Mouse (Mus musculus) midbrain, embryonic 15.5 days (tissue): ENCODE results near the gene Stox1. TPM values are rescaled to one million over a fixed set of nuclear protein-coding genes. Genes with fewer than 3 reads are reported as not detected.
"Not testable (repeated sequence)": the region's sequence is repeated elsewhere in the genome, so short reads cannot be mapped to it uniquely, and the experiment has no call there.

Experiments
- ATAC-seq: fragments of 200-750 bp; cut with Nextera tagmentation; replicated peaks from 2 replicates; pipeline ENCODE4 v1.8.0; 2017; ENCODE audit warnings: moderate TSS enrichment
- H3K27ac ChIP-seq: fragments of 300-500 bp; sonication (generic); 2 replicates; pipeline ENCODE4 v1.5.1; 2015; ENCODE audit warnings: mild to moderate bottlenecking, inconsistent platforms
- H3K27me3 ChIP-seq: fragments of 300-500 bp; sonication (generic); replicated peaks from 2 replicates; pipeline ENCODE4 v1.6.1; 2015; ENCODE audit warnings: inconsistent platforms
- H3K36me3 ChIP-seq: fragments of 300-500 bp; sonication (generic); replicated peaks from 2 replicates; pipeline ENCODE4 v1.6.1; 2015; ENCODE audit warnings: inconsistent platforms
- H3K4me1 ChIP-seq: fragments of 300-500 bp; sonication (generic); 2 replicates; pipeline ENCODE4 v1.6.1; 2015; ENCODE audit warnings: inconsistent platforms
- H3K4me2 ChIP-seq: fragments of 300-500 bp; sonication (generic); 2 replicates; pipeline ENCODE4 v1.6.1; 2015; ENCODE audit warnings: inconsistent platforms, mild to moderate bottlenecking, moderate library complexity
- H3K4me3 ChIP-seq: fragments of 300-500 bp; sonication (generic); 2 replicates; pipeline ENCODE4 v1.5.1; 2015; ENCODE audit warnings: mild to moderate bottlenecking, inconsistent platforms
- H3K9ac ChIP-seq: fragments of 300-500 bp; sonication (generic); 2 replicates; pipeline ENCODE4 v1.6.1; 2015; ENCODE audit warnings: mild to moderate bottlenecking, inconsistent platforms
- H3K9me3 ChIP-seq: fragments of 300-500 bp; sonication (generic); 2 replicates; pipeline ENCODE4 v1.6.1; 2016; ENCODE audit warnings: inconsistent platforms
- WGBS: fragments of 180-500 bp; shearing (Covaris S2); methylation state at CpG from one replicate; pipeline ENCODE4 v1.1.7; 2015; ENCODE audit warnings: mixed read lengths; 5-methylcytosine and 5-hydroxymethylcytosine counted together
- polyA plus RNA-seq: library from polyadenylated mRNA; unstranded; fragments of >200 nt; fragmentation: Nextera tagmentation; extraction: Ambion mirVana; gene quantifications from 2 replicates; pipeline ENCODE4 v1.2.1, GENCODE M21; 2015

The Stox1 gene
- polyA plus RNA-seq, result 3.3 and 4.2 TPM in 2 replicates

DNA sequence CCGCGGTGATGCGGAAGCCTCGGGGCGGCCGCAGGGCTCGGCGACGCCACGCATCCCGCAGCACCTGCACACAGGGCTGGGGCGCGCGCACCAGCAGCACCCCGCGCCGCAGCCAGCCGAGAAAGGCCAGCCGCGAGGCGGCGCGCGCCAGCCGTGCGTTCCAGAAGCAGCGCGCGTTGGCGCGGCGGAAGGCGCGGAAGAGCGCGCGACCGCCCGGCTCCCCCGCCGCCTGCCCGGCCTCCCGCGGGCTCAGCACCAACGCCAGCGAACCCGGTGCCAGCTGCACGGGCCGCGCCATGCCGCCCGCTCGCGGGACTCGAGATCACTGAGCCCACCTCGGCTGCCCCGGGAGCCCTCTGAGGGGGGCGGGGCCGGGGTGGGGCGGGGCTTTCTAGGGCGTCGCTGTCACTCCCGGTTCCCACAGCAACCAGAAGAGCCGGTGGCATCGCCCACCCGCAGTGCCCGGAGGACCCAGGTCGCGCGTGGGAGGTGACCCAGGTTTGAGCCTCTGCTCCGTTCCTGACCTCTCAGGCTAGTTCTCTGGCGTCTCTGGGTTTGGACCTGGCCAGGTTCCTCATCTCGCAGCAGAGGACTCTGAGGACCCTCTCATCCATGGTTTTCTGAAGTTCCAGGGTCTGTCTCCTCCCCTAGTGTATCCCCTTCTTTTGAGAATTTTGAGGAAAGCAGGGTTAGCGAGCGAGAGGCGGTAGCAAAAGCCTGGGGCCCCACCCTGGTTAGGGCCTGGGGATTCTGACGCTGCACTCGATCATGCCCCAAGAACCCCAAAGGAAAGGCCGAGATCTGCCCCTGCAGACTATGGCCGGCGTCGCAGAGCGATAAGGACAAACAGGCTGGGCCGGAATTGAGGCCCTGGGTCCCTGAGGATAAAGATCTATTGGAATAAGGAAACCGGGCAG, at the start of gene Stox1:
Gene Stox1, minus strand, starts transcription at position 358 of the 917 bp plus-strand sequence.
- Histone ChIP-seq H3K4me1 (peaks cover 6% of the 10 kb centered on the region; the same call in 1 of the 2 replicates), H3K9me3 (no peaks in the 10 kb centered on the region), H3K4me3 (peak within 1 kb of the TSS; percentile 91), H3K27me3 (no peaks in the 10 kb centered on the region; the same call in 1 of the 2 replicates), H3K9ac (peak within 1 kb of the TSS; percentile 75), H3K4me2 (peak within 1 kb of the TSS; percentile 96), H3K36me3 (no peaks in the 10 kb centered on the region), H3K27ac (peak within 1 kb of the TSS; percentile 75)
- ATAC-seq, result peak; percentile 91
- under 1% methylated on average over 78 of the region's 85 CpGs for WGBS

GRCm38 (mm10) chr10:62750781-62751180, 24.9 kb upstream of the Stox1 start:
- Histone ChIP-seq H3K4me1 (no peaks in the 10 kb centered on the region), H3K9me3 (no peaks in the 10 kb centered on the region), H3K27me3 (no peaks in the 10 kb centered on the region), H3K36me3 (peaks cover 71% of the 10 kb centered on the region), H3K4me3 (no peak overlapping the region), H3K4me2 (no peak overlapping the region), H3K27ac (no peak overlapping the region), H3K9ac (no peak overlapping the region)
- WGBS, result 90% methylated on average over 6 of the region's 6 CpGs
- ATAC-seq, result no peak

GRCm38 (mm10) chr10:62739961-62740737, 14.2 kb upstream of the Stox1 start:
- Histone ChIP-seq H3K27ac (no peak overlapping the region), H3K9me3 (no peaks in the 10 kb centered on the region), H3K4me1 (no peaks in the 10 kb centered on the region), H3K27me3 (no peaks in the 10 kb centered on the region), H3K36me3 (peaks cover 25% of the 10 kb centered on the region), H3K9ac (no peak overlapping the region), H3K4me3 (no peak overlapping the region), H3K4me2 (no peak overlapping the region)
- 54% methylated on average over 4 of the region's 4 CpGs for WGBS
- ATAC-seq, result peak; percentile 70

DNA sequence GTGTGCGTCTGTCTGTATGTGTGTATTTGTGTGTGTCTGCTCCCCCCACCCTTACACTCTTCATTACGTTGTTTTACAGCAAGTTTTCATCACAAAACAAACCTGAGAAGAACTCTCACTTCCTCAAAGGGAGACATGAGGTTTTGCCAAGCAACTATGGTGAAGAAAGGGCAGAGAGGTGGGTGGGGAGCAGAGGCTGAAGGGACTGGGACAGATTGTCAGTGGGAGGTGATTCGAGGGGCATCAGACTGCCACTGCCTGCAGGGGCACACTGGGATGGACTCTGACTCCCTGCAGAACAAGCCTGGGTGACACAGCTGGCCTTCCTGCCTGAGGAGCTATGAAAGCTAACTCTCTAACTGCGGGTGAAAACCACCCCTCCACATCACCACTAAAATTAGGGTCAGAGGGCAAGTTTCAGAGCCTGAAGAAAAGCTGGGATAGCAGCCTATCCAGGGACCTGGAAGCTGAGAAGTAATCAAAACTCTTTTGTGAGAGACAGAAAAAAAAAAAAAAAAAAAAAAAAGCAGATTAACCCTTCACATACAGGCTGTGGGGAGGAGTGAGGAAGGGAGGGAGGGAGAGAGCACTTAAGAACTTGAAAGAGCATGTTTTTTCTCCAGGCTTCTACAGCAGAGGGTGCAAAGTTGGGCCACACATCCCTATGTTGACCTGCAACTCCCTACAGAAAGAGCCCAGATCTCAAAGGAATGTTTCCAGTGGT, 11.2 kb upstream of the Stox1 start:
- Histone ChIP-seq H3K36me3 (peaks cover 10% of the 10 kb centered on the region; the same call in 1 of the 2 replicates), H3K9ac (no peak overlapping the region), H3K4me3 (no peak overlapping the region), H3K27me3 (no peaks in the 10 kb centered on the region), H3K4me2 (no peak overlapping the region), H3K4me1 (no peaks in the 10 kb centered on the region), H3K9me3 (no peaks in the 10 kb centered on the region), H3K27ac (no peak overlapping the region)
- no peak for ATAC-seq
- 41% methylated on average over 4 of the region's 4 CpGs for WGBS

DNA sequence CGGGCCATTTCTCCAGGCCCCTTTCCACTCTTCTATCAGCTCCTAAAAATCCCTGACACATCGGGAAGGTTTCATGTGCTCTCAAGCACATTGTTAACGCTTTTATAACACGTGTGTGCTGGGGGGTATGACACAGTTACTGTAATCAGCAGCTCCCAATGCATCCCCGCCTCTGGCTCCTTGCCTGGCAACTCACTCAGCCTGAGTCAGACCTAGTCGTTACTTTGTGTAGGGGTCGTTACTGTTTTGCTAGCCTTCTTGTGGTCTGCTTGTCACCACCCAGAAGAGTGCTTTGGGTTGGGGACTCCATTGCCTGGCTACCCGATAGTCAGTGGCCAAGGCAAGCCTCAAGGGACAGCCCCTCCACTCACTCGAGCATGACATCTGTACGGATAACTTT, 4.9 kb upstream of the Stox1 start:
- no peak for ATAC-seq
- Histone ChIP-seq H3K9me3 (no peaks in the 10 kb centered on the region), H3K9ac (no peak overlapping the region), H3K4me1 (peaks cover 6% of the 10 kb centered on the region; the same call in 1 of the 2 replicates), H3K36me3 (no peaks in the 10 kb centered on the region), H3K27ac (no peak overlapping the region), H3K4me2 (no peak overlapping the region), H3K4me3 (no peak overlapping the region), H3K27me3 (no peaks in the 10 kb centered on the region)
- WGBS, result 81% methylated on average over 10 of the region's 10 CpGs

- Histone ChIP-seq H3K36me3 (no peaks in the 10 kb centered on the region), H3K4me3 (no peak overlapping the region), H3K9ac (no peak overlapping the region), H3K4me1 (peaks cover 6% of the 10 kb centered on the region; the same call in 1 of the 2 replicates), H3K27ac (no peak overlapping the region), H3K27me3 (no peaks in the 10 kb centered on the region; the same call in 1 of the 2 replicates), H3K9me3 (no peaks in the 10 kb centered on the region), H3K4me2 (peak overlapping the region; percentile 96; the same call in 1 of the 2 replicates)
- ATAC-seq, result no peak
- WGBS, result 33% methylated on average over 7 of the region's 7 CpGs
Measured at GRCm38 (mm10) chr10:62724936-62725335, 992 bp downstream of the Stox1 start.

DNA sequence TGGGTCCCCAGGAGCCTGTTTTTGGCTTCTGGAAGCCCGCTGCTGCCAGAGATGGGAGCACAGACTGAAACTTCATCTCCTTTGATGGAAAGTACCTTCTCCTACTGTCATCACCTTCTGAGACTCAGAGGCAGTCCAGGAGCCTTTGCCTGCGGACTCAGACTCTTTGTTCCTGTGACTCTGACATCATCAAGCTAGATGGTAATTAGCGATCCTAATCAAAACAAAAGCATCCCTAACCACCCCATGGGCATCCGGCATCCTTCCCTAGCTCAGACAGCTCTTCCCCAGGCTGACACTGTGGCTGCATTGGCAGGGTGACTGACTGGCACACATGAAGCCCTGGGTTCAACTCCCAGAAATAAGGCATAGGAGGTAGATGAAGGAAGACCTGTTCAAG, 3.2 kb downstream of the Stox1 start:
- Histone ChIP-seq H3K4me2 (no peak overlapping the region), H3K4me3 (no peak overlapping the region), H3K27me3 (no peaks in the 10 kb centered on the region; the same call in 1 of the 2 replicates), H3K9me3 (no peaks in the 10 kb centered on the region), H3K4me1 (peaks cover 6% of the 10 kb centered on the region; the same call in 1 of the 2 replicates), H3K27ac (no peak overlapping the region), H3K9ac (no peak overlapping the region), H3K36me3 (no peaks in the 10 kb centered on the region)
- 42% methylated on average over 4 of the region's 4 CpGs for WGBS
- no peak for ATAC-seq

GRCm38 (mm10) chr10:62720574-62720973, 5.4 kb downstream of the Stox1 start:
- ATAC-seq, H3K27me3 ChIP-seq, H3K4me1 ChIP-seq, H3K4me2 ChIP-seq, H3K9ac ChIP-seq, H3K36me3 ChIP-seq, H3K4me3 ChIP-seq, H3K9me3 ChIP-seq, H3K27ac ChIP-seq: not testable (repeated sequence)
- 91% methylated on average over 8 of the region's 8 CpGs for WGBS

DNA sequence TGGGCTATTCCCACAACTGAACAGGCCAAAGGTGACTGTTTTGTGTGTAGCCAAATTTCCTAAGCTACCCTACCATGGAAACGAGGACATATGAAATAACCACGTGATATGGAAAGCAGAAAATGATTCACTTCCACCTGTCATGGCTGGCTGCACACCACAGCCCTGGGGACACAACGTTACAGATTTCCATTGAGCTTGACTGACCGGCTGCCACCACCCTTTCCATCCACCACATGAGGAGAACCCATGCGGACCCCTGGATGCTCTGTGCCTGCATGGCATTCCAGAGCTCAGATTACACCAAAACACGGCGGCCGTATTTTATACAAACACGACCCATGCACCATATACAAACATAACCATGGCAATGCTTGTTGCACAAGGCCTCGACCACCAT, 12.5 kb downstream of the Stox1 start:
- H3K9ac ChIP-seq, result no peak overlapping the region
- 85% methylated on average over 10 of the region's 10 CpGs for WGBS
- no peaks in the 10 kb centered on the region for H3K27me3 ChIP-seq
- no peak overlapping the region for H3K4me3 ChIP-seq
- no peaks in the 10 kb centered on the region for H3K9me3 ChIP-seq
- no peak for ATAC-seq
- H3K36me3 ChIP-seq, result no peaks in the 10 kb centered on the region
- no peak overlapping the region for H3K4me2 ChIP-seq
- no peaks in the 10 kb centered on the region for H3K4me1 ChIP-seq
- H3K27ac ChIP-seq, result no peak overlapping the region

DNA sequence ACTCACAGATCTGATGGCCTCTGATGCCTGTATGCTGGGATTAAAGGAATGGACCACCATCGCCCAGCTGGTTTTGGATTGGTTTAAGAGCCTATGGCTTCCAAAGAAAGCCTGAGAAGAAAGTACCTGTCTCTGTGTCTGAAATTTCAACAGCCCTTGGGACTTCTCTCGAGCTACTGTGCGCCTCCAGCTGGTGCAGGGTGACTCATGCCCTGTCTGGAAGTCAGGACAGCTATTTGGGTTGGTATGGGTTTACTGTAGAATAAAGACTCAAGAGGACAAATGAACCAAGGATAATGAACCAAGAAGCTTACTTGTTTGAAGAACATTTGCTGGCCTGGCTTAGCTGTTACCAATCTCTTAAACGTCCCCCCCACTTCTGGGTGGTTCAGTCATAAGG, 22.3 kb downstream of the Stox1 start:
- no peak for ATAC-seq
- 77% methylated on average over 4 of the region's 4 CpGs for WGBS
- H3K4me2 ChIP-seq, result no peak overlapping the region

DNA sequence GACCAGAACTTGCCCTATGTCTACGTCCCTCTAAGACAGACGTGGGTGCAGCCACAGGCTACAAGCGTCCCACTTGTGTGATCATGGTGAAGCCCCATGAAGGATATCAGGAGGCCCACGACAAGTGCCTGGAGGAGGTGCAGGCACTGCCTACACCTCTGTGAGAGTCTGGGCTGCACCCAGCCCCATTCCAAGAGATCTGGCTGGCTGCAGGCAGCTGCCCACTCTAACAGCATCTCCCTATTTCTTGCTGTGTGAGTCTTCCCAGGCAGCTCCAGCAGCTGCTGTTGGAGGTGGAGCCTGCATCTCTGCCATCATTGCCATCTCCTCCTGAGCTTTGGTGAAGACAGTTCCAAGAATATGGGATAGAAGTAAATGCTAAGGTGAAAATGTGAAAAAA, 23.5 kb downstream of the Stox1 start:
- Histone ChIP-seq H3K27me3 (no peaks in the 10 kb centered on the region), H3K4me2 (no peak overlapping the region), H3K36me3 (no peaks in the 10 kb centered on the region), H3K27ac (no peak overlapping the region), H3K4me1 (no peaks in the 10 kb centered on the region), H3K4me3 (no peak overlapping the region), H3K9me3 (no peaks in the 10 kb centered on the region), H3K9ac (no peak overlapping the region)
- 91% methylated on average over 4 of the region's 4 CpGs for WGBS
- no peak for ATAC-seq

More for the DNA sequence above, 22.3 kb downstream of the Stox1 start:
- Histone ChIP-seq H3K27ac (no peak overlapping the region), H3K9me3 (no peaks in the 10 kb centered on the region), H3K36me3 (no peaks in the 10 kb centered on the region), H3K4me1 (no peaks in the 10 kb centered on the region), H3K27me3 (no peaks in the 10 kb centered on the region), H3K4me3 (no peak overlapping the region), H3K9ac (no peak overlapping the region)

DNA sequence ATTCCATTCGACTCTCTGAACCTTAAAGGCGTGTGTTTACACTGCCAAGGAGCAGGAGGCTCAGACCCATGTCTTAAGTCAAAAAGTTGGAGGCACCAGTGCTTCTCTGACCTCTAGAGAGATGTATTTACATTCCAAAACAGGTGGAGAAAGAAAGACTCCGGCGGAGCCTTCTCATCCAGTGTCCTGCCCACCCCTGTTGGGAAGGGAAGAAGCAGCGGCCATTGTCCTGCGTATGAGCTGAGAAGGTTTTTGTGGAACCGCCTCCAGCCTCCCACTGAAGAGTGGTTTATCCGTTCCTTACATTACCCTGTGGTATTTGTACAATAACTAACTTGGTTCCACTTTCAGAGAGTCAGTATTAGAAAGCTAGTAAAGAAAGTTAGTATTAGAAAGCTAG, 33.2 kb downstream of the Stox1 start:
- ATAC-seq, result no peak
- Histone ChIP-seq H3K9me3 (no peaks in the 10 kb centered on the region), H3K9ac (no peak overlapping the region), H3K4me1 (no peaks in the 10 kb centered on the region), H3K36me3 (no peaks in the 10 kb centered on the region), H3K4me2 (no peak overlapping the region), H3K27ac (no peak overlapping the region), H3K27me3 (0 out of 2 replicates have a peak, but pooled peaks cover 5% of the 10 kb centered on the region), H3K4me3 (no peak overlapping the region)
- 57% methylated on average over 8 of the region's 8 CpGs for WGBS
